Mouse (Mus musculus) R1 (cell line): ENCODE measurements at regions not wholly inside any gene's neighbourhood (a gene's known extent, or its start where the extent isn't known, plus 50 kb on each side); places are given as distances from the start of the nearest gene placed in this dataset.
A peak's percentile ranks its signal among the peaks of the same experiment; 100 is the strongest.
"Not testable (repeated sequence)": the region's sequence is repeated elsewhere in the genome, so short reads cannot be mapped to it uniquely, and the experiment has no call there.

ENCODE experiments used
- DNase-seq: peaks from one replicate; pipeline ENCODE4 v3.0.0-alpha.2; 2018; ENCODE audit warnings: low read depth, low spot score

DNA sequence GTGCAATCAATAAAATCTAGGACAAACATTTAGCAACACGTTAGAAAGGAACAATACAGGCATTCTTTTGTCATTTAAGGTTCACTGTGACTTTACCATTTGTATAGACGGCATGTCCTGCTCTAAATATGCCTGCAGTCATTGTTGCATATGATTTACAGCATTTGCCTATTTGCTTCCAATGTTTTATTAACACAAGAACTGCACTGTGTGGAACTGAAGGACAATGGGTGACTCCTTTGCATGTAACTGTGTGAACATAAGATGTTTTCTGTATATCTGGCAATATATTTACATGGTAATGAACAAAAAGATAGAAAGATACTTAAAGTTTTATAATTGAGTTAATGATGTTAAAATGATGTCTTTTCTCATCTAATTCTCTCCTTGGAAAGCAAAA lies 57.1 kb downstream of the Pou4f1 start:
- DNase-seq = no peak

DNA sequence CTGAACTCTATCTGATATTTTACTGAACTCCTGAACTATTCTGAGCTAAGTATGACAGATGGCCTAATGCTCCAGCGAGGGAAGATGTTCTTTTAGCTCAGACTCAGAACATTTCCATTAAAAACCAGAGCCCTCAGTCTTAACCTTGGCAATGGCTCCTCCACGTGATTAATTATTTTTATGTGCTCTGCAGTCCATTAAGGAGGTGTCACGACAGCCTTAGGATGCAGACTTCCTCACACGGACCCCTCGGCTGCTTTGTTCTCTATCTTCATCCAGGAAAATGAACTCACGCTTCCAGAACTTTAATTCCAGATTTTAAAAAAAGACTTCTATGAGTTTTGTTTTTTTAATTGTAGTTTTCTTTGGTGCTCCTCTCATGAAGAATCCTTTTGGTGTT lies 57.5 kb downstream of the Pou4f1 start:
- DNase-seq = no peak

DNA sequence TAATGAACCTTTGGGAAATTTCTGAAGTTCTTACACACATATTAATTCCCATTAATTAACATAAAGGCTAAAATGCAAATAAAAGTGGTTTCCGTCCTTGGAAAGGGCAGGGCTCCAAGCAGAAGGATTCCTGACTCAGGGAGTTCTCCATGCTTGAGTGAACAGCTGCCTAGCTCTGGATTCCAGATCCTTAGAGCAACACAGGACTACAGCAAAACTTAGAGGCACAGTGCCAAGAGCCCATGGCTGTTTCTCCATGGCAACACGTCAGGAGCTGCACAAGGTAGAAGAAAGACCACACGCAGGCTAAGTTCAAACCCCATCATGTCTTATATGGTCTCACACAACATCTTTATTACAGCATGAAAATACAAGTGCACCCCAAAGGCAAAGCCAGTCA lies 61.7 kb downstream of the Pou4f1 start:
- no peak for DNase-seq

DNA sequence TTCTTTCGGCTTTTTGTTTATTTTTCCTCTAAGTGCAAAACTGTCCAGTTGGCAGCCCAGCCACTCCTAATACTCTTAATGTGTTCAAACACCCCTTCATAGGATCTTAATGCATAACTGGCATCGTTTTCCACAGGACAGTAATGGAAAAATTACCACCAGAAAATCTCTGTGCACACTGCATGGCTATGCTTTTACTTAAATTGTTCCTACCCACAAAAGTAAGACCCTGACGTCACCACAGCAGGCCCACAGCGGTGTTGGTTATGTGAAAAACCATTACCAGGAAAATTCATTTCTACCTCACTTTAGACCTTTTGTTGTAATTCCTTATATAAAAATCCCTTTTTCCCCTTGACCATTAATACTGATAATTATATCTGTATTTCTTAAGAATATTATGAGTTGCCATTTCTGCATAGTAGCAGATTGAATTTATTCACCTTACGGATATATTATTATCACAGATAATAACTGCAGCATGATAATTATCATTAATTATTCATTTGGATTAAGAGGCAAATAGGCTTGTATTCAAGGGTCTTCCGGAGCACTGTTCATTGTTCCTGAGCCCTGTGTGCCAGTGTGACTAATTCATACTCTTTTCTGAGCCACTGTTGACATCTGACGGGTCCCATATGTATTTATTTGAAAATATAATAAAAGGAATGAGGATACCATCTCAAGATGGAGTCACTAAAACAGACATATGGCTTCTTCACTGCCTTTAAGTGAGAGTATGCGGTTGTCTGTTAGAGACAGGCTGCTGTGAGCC lies 78.3 kb downstream of the Pou4f1 start:
- no peak for DNase-seq

DNA sequence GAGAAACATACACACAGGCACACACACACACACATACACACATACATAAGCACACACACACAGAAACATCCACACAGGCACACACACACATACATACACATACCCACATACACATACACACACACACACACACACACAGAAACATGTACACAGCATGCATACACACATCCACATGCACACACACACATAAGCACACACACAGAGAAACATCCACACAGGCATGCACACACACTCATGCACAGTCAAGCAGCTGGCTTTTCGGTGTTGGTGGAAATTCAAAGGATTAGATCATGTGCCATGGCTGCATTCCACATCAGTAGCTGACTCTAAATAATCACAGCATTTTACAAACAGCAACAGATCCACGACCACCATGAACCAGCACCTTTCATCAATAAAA lies 78.9 kb downstream of the Pou4f1 start:
- no peak for DNase-seq

DNA sequence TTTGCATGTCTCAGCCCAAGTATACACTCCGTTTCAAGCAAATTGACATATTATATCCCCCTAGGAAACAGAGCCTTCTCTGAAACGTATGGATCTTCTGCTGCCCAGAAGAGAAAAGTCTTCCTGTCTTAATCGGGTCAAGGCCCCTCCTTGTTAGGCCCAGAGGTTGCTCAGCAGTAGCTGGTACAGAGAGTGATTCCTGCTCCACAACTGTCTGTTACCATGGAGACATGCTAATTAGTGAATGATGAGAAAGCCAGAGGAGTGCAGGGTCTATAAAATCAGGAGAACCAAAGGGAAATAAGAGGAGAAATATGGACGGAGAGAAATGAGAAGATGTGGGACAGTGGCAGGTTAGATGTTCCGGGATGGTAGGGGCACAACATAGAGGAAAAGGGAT lies 86.8 kb downstream of the Pou4f1 start:
- DNase-seq = no peak

DNA sequence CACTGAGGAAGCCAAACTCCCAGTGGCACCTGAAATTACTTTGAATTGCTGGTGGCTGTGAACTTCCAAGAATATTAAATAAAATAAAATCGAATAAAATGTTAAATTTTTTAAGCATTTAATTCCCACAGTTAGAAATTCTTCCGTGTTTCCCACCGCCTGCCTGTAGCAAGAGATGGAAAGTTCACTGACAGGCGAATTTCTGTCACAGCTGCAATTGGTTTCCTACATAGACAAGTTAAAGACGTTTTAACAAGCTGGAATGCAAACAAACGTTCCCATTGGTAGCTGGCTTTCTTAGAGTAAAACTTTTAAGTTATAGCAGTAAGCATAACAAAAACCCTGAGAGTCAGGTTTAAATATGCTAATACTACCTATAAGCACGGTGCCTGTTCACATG lies 95.0 kb downstream of the Pou4f1 start:
- no peak for DNase-seq

DNA sequence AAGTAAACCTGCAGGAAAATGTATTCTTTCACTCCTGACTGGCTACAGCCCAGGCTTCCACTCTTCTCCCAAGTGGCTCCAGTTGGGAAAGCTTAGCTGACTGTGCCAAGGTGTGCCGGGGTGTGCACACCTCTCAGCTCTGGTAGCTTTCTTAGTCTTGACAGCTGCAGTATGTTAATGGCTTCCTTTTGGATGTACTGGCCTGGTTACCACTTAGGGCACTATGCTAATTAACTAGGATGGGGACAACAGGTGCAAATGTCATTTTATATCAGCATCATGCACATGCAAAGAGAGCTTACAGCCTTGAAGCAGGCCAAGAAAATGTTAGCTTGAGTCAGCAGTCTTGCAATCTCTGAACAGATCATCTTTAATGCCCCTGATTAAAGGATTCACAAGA lies 111.2 kb downstream of the Pou4f1 start:
- no peak for DNase-seq

DNA sequence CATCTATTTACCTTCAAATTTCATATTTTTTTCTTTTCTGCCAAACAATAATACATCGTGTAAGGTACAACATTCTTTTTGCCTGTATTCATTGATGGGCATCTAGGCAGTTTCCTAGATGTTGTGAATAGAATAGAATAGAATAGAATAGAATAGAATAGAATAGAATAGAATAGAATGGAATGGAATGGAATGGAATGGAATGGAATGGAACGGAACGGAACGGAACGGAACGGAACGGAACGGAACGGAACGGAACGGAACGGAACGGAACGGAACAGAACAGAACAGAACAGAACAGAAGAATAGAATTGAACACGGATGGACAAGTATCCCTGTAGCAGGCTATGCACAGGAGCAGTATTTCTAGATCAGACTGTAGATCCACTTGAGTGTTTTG lies 131.0 kb downstream of the Pou4f1 start:
- not testable (repeated sequence) for DNase-seq

DNA sequence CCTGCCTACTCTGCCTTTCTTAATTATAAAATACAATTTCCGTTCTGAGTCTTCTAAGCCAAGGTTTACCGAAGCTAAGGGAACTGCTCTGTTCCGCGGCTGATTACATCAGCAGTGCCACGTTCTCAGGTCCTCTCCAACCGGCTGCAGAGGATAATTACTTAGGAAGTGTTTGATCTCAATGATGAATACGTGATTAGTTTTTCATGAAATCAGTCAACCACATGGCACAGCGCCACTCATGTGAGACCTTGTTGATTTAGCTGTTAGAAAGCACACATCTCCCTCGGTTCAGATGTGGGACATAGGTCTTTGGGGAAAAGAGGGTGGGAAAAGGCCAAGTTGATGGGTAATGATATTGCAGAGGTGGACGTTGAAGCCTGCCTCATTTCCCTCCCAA lies 141.7 kb downstream of the Pou4f1 start:
- DNase-seq = no peak

DNA sequence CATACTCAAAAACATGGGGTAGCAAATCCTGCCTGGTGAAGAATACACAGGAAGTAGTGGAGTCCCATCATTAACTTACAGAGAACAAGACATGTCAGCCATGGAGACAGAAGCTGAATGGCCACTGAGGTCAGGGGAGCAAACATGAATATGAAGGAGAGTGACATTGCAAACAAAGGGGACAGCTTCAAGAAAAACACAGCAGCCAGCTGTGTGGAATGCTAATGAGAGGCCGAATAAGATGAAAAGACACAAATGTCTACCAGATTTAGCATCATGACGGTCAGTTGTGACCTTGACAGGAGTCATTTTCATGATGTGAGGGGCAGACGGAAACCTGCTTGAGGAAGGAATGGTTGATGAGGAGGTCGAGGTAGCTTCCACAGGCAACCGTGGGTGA lies 167.7 kb downstream of the Pou4f1 start:
- DNase-seq = no peak

DNA sequence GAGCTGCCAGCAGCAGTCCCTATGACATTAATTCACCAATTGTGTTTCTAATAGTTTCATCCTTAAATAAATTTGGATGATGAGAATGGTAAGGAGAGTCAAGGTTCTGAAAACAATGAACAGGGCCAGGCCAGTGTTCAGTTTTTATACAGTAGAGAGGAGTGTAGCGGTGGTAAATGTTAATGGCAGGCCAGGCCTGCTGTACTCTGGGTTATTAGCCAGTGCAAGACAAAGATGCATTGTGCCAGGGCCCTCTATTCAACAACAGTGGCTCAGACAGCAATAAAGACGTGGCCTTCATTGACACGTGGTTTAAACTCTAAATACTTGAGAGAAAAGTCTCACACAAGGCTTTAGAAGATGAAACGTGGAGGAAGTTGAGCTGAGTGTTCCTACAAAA lies 169.5 kb downstream of the Pou4f1 start:
- no peak for DNase-seq

DNA sequence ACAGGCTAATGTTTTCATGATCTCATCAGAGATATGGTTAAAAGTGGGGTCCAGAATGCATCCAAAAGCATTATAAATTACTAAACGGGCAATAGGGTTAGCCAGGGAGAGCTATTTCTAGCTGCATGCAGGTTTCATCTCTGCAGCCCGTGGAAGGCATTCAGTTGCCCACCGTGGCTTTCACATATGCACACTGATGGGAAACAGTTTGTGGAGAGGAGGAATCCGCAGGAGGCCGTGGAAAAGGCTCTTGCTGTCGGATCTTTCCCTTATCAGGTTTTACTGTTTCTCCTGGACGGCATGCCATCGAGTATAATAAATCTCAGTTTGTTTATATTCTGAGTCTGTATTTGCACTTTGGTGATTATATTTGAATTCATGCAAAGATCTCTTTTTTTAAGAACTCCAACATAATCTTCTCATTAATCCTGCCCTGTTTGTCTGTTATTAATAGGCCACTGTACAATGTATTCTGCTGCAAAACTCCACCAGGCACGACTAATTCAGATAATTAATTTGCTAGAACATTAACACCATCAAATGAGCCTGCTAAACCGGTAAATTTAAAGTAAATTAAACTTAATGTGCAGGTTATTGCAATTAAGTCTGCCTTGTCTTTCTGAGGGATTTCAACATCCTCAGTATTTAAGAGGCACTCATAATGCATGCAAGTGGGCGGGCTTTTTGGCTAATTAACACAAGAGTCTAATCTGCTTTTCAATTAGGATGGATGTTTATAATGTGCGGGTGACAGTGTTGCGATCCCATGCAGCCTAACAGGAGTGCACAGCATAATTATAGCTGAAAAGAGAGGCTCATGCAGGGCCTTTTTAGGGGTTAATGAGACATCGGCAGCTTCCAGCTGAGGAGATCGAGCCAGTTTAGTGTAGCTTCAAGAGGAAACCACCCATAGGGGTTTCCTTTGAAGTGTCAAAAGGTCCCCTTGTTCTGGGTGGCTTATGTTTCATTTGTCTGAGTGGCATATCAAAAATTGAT lies 170.2 kb downstream of the Pou4f1 start:
- DNase-seq = no peak

DNA sequence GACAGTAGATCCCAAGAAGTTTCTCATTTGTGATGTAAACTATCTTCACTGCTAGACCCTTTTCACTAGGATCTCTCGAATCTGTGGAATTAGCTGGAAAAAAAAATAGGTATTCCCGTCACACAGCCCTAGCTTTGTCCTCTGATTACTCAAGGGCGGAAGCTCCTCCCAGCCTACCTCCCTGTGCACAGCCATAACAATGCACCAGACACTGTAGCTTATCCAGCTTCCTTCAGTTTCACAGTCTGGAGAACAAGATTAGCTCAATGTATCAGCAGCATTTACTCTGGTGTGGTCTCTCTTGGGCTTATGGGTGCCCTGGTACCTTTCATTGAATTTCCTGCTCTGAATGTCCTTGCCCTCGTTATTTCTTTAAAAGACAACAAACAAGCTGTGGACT lies 174.0 kb downstream of the Pou4f1 start:
- peak; percentile 2 for DNase-seq

DNA sequence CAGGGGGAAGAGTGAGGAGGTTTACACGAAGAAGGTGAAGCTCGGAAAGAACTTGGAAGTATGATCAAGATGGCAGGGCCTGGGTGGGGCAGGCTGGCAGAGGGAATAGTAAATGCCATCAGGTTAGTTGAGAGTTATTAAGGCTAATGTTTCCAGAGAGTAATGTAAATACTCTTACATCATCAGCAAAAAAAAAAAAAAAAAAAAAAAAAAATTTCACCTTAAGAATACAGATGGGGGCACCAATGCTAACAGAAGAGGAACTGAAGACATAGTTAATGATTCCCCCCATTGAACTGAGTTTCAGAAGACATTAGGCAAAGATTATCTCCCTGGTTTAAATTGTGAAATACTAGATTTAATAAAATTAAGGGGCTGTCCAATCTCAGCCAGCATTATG lies 174.7 kb downstream of the Pou4f1 start:
- DNase-seq = no peak

DNA sequence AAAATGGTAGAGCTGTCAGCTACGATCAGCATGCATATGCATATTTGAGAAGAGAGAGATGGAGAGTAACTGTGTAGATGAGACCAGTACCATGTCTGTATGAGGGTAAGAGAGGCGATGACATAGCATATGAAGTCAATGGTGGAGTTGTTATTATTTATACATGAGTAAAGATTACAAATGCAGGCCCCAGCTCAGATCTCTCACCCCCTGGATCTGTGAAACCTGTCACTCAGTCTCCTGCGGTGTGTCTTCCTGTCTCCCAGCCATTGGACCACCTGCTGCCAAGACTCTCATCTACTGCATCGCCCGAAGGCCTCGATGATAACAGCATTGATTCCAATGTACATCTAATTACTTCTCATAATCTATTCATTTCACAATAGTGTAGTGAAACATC lies 187.4 kb downstream of the Pou4f1 start:
- no peak for DNase-seq

DNA sequence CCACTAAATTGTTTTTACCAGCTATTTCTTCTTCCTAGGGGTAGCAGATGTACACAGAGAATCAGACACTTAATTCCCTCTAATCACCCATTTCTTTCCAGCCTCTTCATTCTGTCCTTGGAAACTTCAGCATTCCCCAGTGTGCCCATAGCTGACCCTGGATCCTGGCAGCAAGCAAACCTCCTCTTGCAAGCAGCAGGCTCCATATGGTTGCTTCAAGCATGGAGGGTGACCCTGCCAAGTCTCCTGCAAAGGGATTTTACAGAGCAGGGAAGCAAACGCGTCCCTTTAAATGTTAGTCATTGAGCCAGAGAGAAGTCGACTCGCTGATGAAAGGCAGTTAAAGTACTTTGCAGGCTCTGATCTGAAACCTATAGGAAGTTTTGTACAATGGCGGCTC lies 187.9 kb downstream of the Pou4f1 start:
- DNase-seq = no peak

DNA sequence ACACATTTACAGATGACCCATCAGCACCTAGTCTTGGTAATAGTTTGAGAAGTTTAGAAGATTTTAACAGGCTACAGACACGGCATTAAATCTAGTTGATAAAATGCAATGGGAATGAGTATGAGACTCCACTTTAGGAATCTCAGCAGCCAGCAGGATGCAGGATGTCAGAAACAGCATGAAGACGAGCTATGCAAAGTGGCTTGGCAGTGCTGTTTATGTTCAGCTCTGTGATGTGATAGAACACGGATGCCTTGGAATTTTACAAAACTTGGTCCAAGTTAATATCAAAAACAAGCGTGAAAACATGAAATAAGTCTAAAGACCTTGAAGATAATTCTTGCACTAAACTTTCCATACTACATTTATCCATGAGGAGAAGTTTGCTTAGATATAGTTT lies 193.0 kb downstream of the Pou4f1 start:
- no peak for DNase-seq

DNA sequence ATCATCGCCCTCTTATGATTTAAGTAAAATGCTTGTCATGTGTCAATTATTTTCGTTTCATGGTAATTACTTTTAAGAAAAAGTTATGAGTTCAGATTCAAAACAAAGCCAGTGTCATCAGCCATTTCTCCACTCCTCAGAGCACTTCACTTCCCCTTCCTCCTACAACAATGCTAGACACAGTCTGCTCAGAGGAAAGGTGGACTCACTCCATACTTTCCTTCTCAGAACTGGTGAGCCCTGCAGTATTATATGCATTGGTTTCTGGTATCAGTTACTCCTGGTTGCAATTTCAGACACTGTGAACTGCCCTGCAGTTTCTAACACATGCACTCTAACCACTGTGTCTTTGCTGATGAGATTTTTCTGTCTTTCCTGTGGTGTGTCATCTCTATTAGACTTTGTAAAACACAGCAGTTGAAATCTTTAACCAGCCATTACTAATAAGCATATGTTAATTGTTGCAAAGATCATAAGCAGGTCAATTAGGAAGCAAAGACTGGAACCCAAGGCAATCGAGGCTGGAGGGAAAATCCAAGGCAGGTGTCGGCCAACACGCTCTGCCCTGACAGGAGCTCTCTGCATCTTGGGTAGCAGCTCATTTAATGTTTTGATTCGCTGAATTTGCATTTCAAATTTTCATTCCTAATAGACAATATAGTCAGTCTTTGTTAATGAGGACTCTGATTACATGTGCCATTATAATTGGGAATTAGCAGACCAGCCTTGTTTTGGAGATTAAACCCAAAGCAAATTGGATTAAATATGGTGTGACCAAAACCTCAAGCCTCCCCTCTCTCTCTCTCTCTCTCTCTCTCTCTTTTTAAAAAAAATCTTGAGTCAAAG lies 202.7 kb downstream of the Pou4f1 start:
- DNase-seq = no peak

DNA sequence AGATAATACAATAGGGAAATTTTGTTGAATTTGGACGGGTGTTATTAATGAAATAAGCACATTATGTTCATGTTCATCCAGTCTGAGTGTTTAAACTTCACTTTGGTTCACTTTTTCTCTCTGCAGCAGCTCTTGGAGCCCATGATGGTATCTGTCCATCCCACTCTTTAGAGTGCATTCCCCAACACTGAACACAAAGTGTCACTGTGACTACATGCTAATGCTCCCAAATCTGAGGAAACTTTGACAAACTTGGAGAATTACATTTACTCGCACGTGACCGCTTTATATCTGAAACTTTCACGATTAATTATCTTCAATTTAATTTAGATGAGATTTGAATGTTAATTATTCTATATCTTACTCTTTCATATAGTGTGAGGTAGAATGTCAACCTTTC lies 250.8 kb downstream of the Pou4f1 start:
- no peak for DNase-seq

DNA sequence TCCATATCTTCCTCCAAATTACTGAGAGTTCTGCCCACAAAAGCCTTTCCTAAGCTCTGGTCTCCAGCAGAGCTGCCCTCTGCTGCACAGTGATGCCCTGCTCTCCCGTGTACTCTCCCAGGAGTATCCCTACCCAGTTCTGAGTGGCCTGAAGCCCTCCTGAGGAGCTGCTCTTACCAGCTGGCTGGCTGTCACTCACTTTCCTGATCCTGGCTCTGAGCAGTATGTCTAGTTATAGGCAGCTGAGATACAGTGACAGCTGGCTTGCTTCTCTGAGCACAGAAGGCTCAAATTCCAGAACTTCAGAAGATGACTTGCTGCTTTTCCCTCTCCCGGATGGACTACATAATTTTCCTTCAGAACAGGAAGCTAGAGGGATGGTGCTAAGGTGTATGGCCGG lies 257.1 kb downstream of the Pou4f1 start:
- no peak for DNase-seq

DNA sequence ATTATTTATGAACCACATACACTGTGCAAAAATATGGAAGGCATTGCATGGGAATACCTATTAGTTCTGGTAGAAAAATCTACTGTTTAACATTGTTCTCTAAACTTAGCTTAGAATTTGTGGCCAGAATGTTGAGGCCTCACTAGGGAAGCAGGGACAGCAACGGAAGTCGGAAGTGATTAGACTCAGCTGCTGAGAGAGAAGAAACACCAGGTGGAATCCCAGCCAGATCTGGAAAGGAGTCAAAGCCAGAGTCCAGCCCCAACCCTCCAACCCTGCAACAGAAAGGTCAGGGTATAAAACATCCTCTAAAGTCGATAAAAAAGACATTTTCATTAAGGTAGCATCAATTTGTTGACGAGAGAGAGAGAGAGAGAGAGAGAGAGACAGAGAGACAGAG lies 258.9 kb downstream of the Pou4f1 start:
- DNase-seq = no peak
